Mouse (Mus musculus): ENCODE results near the gene Nebl.

DNA sequence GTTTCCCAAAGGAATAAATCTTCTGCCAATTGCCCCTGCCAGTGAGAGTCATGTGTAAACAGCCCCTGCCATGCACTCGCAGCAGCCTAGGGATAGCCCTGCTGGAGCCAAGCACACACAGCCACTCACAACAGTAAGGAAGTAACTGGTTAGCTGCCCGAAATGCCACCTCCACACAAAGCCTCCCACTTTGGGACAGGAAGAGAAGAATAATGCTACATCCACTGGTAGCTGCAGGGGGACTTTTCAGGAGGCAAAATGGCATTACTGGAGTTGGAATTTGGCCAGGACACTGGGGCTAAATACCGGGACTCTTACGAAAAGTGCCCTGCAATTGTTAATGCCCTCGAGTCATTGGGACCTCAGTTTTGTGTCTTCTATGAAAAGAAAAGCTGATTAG, 92.6 kb downstream of the Nebl start:
- TF ChIP-seq CTCF (IDR thresholded peaks at IDR 0.05; ENCODE audit: low read depth): no peak
- TF ChIP-seq EP300 (IDR thresholded peaks at IDR 0.05; ENCODE audit: low read depth): no peak

Measured in liver, postnatal 0 days (tissue).